Mouse (Mus musculus) erythroblast, embryonic 14.5 days (primary cell): ENCODE measurements around the gene Adgrf1.

Experiments used
- GATA1 ChIP-seq: IDR thresholded peaks from 2 replicates; pipeline ENCODE4 v1.6.1; 2012; ENCODE audit warnings: low read length, inconsistent platforms, mixed read lengths
- TAL1 ChIP-seq: IDR thresholded peaks from 3 replicates; pipeline ENCODE4 v1.6.1; 2012; ENCODE audit warnings: low read length, inconsistent platforms, mixed read lengths

- TF ChIP-seq TAL1 (no peak), GATA1 (no peak)
These were observed 18.6 kb upstream of the Adgrf1 start for GRCm38 (mm10) chr17:43251249-43252125.
